8 mouse cellular contexts compared by ENCODE assay signal in genomic region chr19:42147170-42147768, GRCm38 (mm10). TPM values are rescaled to one million over a fixed set of nuclear protein-coding genes. Genes with fewer than 3 reads are reported as not detected.
DNase-seq lines count a peak whose midpoint lies in the region; ATAC-seq and TF ChIP-seq lines count a peak whose summit lies in the region.

Marveld1 (plus strand) TSS chr19:42147400.

- no peaks in the 10 kb centered on the region for H3K9me3 ChIP-seq in heart, embryonic 13.5 days
- H3K9me3 ChIP-seq in kidney, embryonic 15.5 days (replicated peaks) = no peaks in the 10 kb centered on the region
- no peaks in the 10 kb centered on the region for H3K9me3 ChIP-seq in lung, embryonic 16.5 days (ENCODE audit: control insufficient read depth, low read length)

- H3K4me3 ChIP-seq in embryonic fibroblast, embryonic 13.5 days (ENCODE audit: insufficient read depth, low read length) = peak within 1 kb of the TSS; percentile 71
- H3K4me3 ChIP-seq in heart, embryonic 13.5 days = peak within 1 kb of the TSS; percentile 81
- H3K4me3 ChIP-seq in kidney, embryonic 15.5 days (replicated peaks) = peak within 1 kb of the TSS; percentile 73
- H3K4me3 ChIP-seq in lung, embryonic 16.5 days (ENCODE audit: low read length) = peak within 1 kb of the TSS; percentile 82

- no peaks in the 10 kb centered on the region; the same call in 1 of the 2 replicates for H3K27me3 ChIP-seq in heart, embryonic 13.5 days (replicated peaks)
- H3K27me3 ChIP-seq in kidney, embryonic 15.5 days = peaks cover 10% of the 10 kb centered on the region; the same call in 1 of the 2 replicates
- H3K27me3 ChIP-seq in lung, embryonic 16.5 days (ENCODE audit: control insufficient read depth, insufficient read depth, low read depth, low read length) = no peaks in the 10 kb centered on the region

- H3K27ac ChIP-seq in embryonic fibroblast, embryonic 13.5 days (ENCODE audit: insufficient read depth, low read length) = peak within 1 kb of the TSS; percentile 79
- H3K27ac ChIP-seq in heart, embryonic 13.5 days (replicated peaks) = peak within 1 kb of the TSS; percentile 93
- H3K27ac ChIP-seq in kidney, embryonic 15.5 days = peak within 1 kb of the TSS; percentile 91
- H3K27ac ChIP-seq in lung, embryonic 16.5 days (ENCODE audit: low read length) = peak within 1 kb of the TSS; percentile 96

- H3K36me3 ChIP-seq in heart, embryonic 13.5 days = peaks cover 18% of the 10 kb centered on the region
- H3K36me3 ChIP-seq in kidney, embryonic 15.5 days = peaks cover 9% of the 10 kb centered on the region; the same call in 1 of the 2 replicates
- H3K36me3 ChIP-seq in lung, embryonic 16.5 days (ENCODE audit: control insufficient read depth, insufficient read depth, low read length) = peaks cover 4% of the 10 kb centered on the region; the same call in 1 of the 2 replicates

- H3K4me1 ChIP-seq in embryonic fibroblast, embryonic 13.5 days (ENCODE audit: control insufficient read depth, insufficient read depth, low read length) = peaks cover 20% of the 10 kb centered on the region; the same call in 1 of the 2 replicates
- peaks cover 59% of the 10 kb centered on the region for H3K4me1 ChIP-seq in heart, embryonic 13.5 days
- peaks cover 51% of the 10 kb centered on the region for H3K4me1 ChIP-seq in kidney, embryonic 15.5 days
- peaks cover 58% of the 10 kb centered on the region for H3K4me1 ChIP-seq in lung, embryonic 16.5 days (replicated peaks; ENCODE audit: control insufficient read depth, insufficient read depth, low read length)

- DNase-seq in 416B (ENCODE audit: low read depth) = peak; percentile 74
- DNase-seq in adrenal gland, postnatal 10 days = peak; percentile 88
- peak; percentile 69 for DNase-seq in ovary, postnatal 10 days (ENCODE audit: low spot score)
- peak; percentile 59 for DNase-seq in urinary bladder, postnatal 10 days (ENCODE audit: low spot score)

- WGBS in heart, embryonic 13.5 days = under 1% methylated on average over 30 of the region's 57 CpGs
- under 1% methylated on average over 31 of the region's 57 CpGs for WGBS in kidney, embryonic 15.5 days
- WGBS in lung, embryonic 16.5 days = 2% methylated on average over 17 of the region's 57 CpGs

- peak; percentile 97 for TF ChIP-seq POLR2A in embryonic fibroblast, embryonic 13.5 days (IDR thresholded peaks at IDR 0.05; ENCODE audit: low read depth, low read length)

- peak within 1 kb of the TSS; percentile 93 for H3K4me2 ChIP-seq in heart, embryonic 13.5 days
- peak within 1 kb of the TSS; percentile 84 for H3K4me2 ChIP-seq in kidney, embryonic 15.5 days
- peak within 1 kb of the TSS; percentile 89 for H3K4me2 ChIP-seq in lung, embryonic 16.5 days (ENCODE audit: low read depth, low read length)

- no peak for TF ChIP-seq CTCF in embryonic fibroblast, embryonic 13.5 days (IDR thresholded peaks at IDR 0.05; ENCODE audit: borderline replicate concordance, insufficient read depth, low read length)

- ATAC-seq in heart, embryonic 13.5 days (ENCODE audit: extremely low read depth, insufficient number of reproducible peaks, low FRiP score, low TSS enrichment) = peak; percentile 62; the same call in 1 of the 2 replicates
- ATAC-seq in kidney, embryonic 15.5 days (replicated peaks; ENCODE audit: low FRiP score) = peak; percentile 62
- peak; percentile 81 for ATAC-seq in lung, embryonic 16.5 days (ENCODE audit: low read depth)

- peak within 1 kb of the TSS; percentile 97 for H3K9ac ChIP-seq in heart, embryonic 13.5 days
- H3K9ac ChIP-seq in kidney, embryonic 15.5 days = peak within 1 kb of the TSS; percentile 86
- peak within 1 kb of the TSS; percentile 95 for H3K9ac ChIP-seq in lung, embryonic 16.5 days (ENCODE audit: low read length)

RNA-seq across cellular contexts. Expression of gene Marveld1, which starts in this region (rescaled TPM):
- 10 to 100 TPM; 42.0 to 46.4 TPM for total RNA-seq in adrenal gland, postnatal 10 days (2021)
- polyA plus RNA-seq in embryonic fibroblast, embryonic 13.5 days (2011; ENCODE audit: insufficient read length, low read depth, missing spikeins) = 64.5 and 68.2 TPM in 2 replicates
- polyA plus RNA-seq in heart, embryonic 13.5 days (2015; fragmentation: Nextera tagmentation; extraction: Ambion mirVana) = 7.4 and 7.7 TPM in 2 replicates
- polyA plus RNA-seq in kidney, embryonic 15.5 days (2015; fragmentation: Nextera tagmentation; extraction: Ambion mirVana) = 9.7 and 9.8 TPM in 2 replicates
- polyA plus RNA-seq in lung, embryonic 16.5 days (2015; fragmentation: Nextera tagmentation; extraction: Ambion mirVana) = 8.9 and 9.8 TPM in 2 replicates

Comparison
In these comparisons a context has a peak if more than half of its experiments do, and no peak if none do; other contexts are left out.
1. Peak in every context shown above with its lines: DNase-seq, ATAC-seq, H3K4me3 ChIP-seq and H3K27ac ChIP-seq.